Mouse (Mus musculus) midbrain, embryonic 13.5 days (tissue): ENCODE measurements around the gene Tk1. TPM values are rescaled to one million over a fixed set of nuclear protein-coding genes. Genes with fewer than 3 reads are reported as not detected.

ENCODE experiments used
- ATAC-seq: fragments of 200-750 bp; cut with Nextera tagmentation; 2 replicates; pipeline ENCODE4 v1.8.0; 2017; ENCODE audit warnings: mild to moderate bottlenecking, moderate TSS enrichment, moderate library complexity
- H3K27ac ChIP-seq: fragments of 300-500 bp; sonication (generic); 2 replicates; pipeline ENCODE4 v1.5.1; 2015; ENCODE audit warnings: inconsistent platforms, mild to moderate bottlenecking, moderate library complexity
- H3K27me3 ChIP-seq: fragments of 300-500 bp; sonication (generic); 2 replicates; pipeline ENCODE4 v1.6.1; 2015; ENCODE audit warnings: mild to moderate bottlenecking, inconsistent platforms
- H3K36me3 ChIP-seq: fragments of 300-500 bp; sonication (generic); 2 replicates; pipeline ENCODE4 v1.6.1; 2015; ENCODE audit warnings: mild to moderate bottlenecking, inconsistent platforms
- H3K4me1 ChIP-seq: fragments of 300-500 bp; sonication (generic); replicated peaks from 2 replicates; pipeline ENCODE4 v1.6.1; 2015; ENCODE audit warnings: inconsistent platforms
- H3K4me2 ChIP-seq: fragments of 300-500 bp; sonication (generic); replicated peaks from 2 replicates; pipeline ENCODE4 v1.6.1; 2015; ENCODE audit warnings: moderate library complexity, mild to moderate bottlenecking, inconsistent platforms
- H3K4me3 ChIP-seq: fragments of 300-500 bp; sonication (generic); replicated peaks from 2 replicates; pipeline ENCODE4 v1.5.1; 2015; ENCODE audit warnings: mild to moderate bottlenecking, inconsistent platforms
- H3K9ac ChIP-seq: fragments of 300-500 bp; sonication (generic); replicated peaks from 2 replicates; pipeline ENCODE4 v1.6.1; 2015; ENCODE audit warnings: mild to moderate bottlenecking, inconsistent platforms
- H3K9me3 ChIP-seq: fragments of 300-500 bp; sonication (generic); 2 replicates; pipeline ENCODE4 v1.6.1; 2016; ENCODE audit warnings: mild to moderate bottlenecking, inconsistent platforms
- WGBS: fragments of 180-500 bp; shearing (Covaris S2); methylation state at CpG from one replicate; pipeline ENCODE4 v1.1.7; 2015; 5-methylcytosine and 5-hydroxymethylcytosine counted together
- polyA plus RNA-seq: library from polyadenylated mRNA; unstranded; fragments of >200 nt; fragmentation: Nextera tagmentation; extraction: Ambion mirVana; gene quantifications from 2 replicates; pipeline ENCODE4 v1.2.1, GENCODE M21; 2015

The Tk1 gene
- polyA plus RNA-seq, 1 experiment from 2014 or later = 36.2 TPM

DNA sequence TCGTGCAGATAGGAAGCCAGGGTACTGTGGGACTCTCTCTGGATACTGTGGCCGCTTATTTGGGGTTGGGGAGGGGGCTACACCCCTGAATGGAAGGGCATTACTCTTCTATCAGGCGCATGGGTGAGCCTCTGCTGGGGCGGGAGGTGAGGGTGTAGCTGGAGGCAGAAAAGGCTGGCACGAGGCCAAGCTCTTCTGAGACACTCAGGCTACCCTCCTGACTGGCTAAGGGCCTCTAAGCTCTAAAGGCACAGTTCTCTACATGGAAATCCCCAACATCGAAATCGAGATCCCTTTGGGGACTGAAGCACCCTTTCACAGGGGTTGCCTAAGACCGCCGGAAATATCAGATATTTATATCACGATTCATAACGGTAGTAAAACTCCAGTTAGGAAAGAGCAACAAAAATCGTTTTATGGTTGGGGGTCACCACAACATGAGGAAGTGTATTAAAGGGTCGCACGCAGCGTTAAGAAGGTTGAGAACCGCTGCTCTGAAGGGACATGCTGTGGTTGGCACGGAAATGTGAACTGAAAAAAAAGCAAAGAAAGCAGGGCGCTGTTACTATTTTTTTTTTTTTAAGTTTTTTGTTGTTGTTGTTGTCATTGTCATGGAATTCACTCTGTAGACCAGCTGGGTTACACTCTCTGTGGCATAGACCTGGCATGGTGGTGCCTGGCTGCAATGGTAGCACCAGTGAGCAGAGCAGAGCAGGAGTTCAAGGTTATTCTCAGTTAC lies 2.4 kb upstream of the Tk1 start:
- ATAC-seq = no peak
- Histone ChIP-seq H3K4me1 (peaks cover 62% of the 10 kb centered on the region), H3K9ac (0 out of 2 replicates have a peak overlapping the region, but pooled peaks have one; percentile 16), H3K4me3 (no peak overlapping the region), H3K9me3 (no peaks in the 10 kb centered on the region), H3K27ac (peak overlapping the region; percentile 39; the same call in 1 of the 2 replicates), H3K27me3 (no peaks in the 10 kb centered on the region), H3K36me3 (no peaks in the 10 kb centered on the region), H3K4me2 (no peak overlapping the region)
- WGBS = 83% methylated on average over 18 of the region's 18 CpGs

- Histone ChIP-seq H3K4me3 (no peak overlapping the region), H3K4me2 (no peak overlapping the region), H3K9me3 (no peaks in the 10 kb centered on the region), H3K4me1 (peaks cover 59% of the 10 kb centered on the region), H3K9ac (no peak overlapping the region), H3K36me3 (0 out of 2 replicates have a peak, but pooled peaks cover 6% of the 10 kb centered on the region), H3K27ac (no peak overlapping the region), H3K27me3 (no peaks in the 10 kb centered on the region)
- ATAC-seq = no peak
- 81% methylated on average over 3 of the region's 3 CpGs for WGBS
Observed at GRCm38 (mm10) chr11:117827386-117827785, 1.5 kb upstream of the Tk1 start.

- Histone ChIP-seq H3K4me2 (no peak overlapping the region), H3K36me3 (0 out of 2 replicates have a peak, but pooled peaks cover 9% of the 10 kb centered on the region), H3K4me1 (peaks cover 54% of the 10 kb centered on the region), H3K9ac (no peak overlapping the region), H3K27me3 (no peaks in the 10 kb centered on the region), H3K4me3 (no peak overlapping the region), H3K27ac (no peak overlapping the region), H3K9me3 (no peaks in the 10 kb centered on the region)
- 77% methylated on average over 8 of the region's 8 CpGs for WGBS
- ATAC-seq = no peak
Observed at GRCm38 (mm10) chr11:117826916-117827315, 1.0 kb upstream of the Tk1 start.

GRCm38 (mm10) chr11:117826164-117826563 lies 272 bp upstream of the Tk1 start:
- no peaks in the 10 kb centered on the region for H3K27me3 ChIP-seq
- peak overlapping the region; percentile 71 for H3K9ac ChIP-seq
- H3K4me1 ChIP-seq = peaks cover 51% of the 10 kb centered on the region
- no peak for ATAC-seq
- peak overlapping the region; percentile 74 for H3K27ac ChIP-seq
- H3K4me3 ChIP-seq = peak overlapping the region; percentile 47
- 0 out of 2 replicates have a peak, but pooled peaks cover 13% of the 10 kb centered on the region for H3K36me3 ChIP-seq
- H3K9me3 ChIP-seq = no peaks in the 10 kb centered on the region
- 13% methylated on average over 5 of the region's 5 CpGs for whole genome bisulfite sequencing
- H3K4me2 ChIP-seq = peak overlapping the region; percentile 84

- Histone ChIP-seq H3K27ac (no peak overlapping the region), H3K4me1 (peaks cover 51% of the 10 kb centered on the region)
- peak; percentile 84 for ATAC-seq
Observed at GRCm38 (mm10) chr11:117824060-117824969, 1.6 kb downstream of the Tk1 start.

DNA sequence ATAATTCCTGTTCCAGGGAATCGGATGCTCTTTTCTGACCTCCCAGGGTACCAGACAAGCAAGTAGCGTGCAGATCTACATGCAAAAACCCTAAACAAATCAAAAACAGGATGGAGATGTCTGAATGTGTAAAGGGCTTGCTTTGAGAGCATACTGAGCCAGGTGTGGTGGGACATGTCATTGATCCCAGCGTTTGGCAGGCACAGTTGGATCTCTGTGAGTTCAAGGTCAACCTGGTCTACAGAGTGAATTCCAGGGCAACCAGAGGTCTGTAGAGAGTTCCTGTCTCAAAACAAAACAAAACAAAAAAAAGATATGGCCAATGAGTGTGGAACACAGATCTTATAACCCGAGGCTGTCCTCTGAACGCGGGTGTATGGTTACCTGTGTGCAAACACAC lies 2.5 kb downstream of the Tk1 start:
- Histone ChIP-seq H3K27me3 (no peaks in the 10 kb centered on the region), H3K9ac (no peak overlapping the region), H3K4me2 (no peak overlapping the region), H3K36me3 (0 out of 2 replicates have a peak, but pooled peaks cover 16% of the 10 kb centered on the region), H3K4me1 (peaks cover 46% of the 10 kb centered on the region), H3K4me3 (no peak overlapping the region), H3K27ac (no peak overlapping the region), H3K9me3 (no peaks in the 10 kb centered on the region)
- ATAC-seq = no peak
- 92% methylated on average over 6 of the region's 6 CpGs for WGBS

More at GRCm38 (mm10) chr11:117824060-117824969, 1.6 kb downstream of the Tk1 start:
- peak overlapping the region; percentile 17; the same call in 1 of the 2 replicates for H3K9ac ChIP-seq
- no peaks in the 10 kb centered on the region for H3K9me3 ChIP-seq
- H3K36me3 ChIP-seq = 0 out of 2 replicates have a peak, but pooled peaks cover 13% of the 10 kb centered on the region
- WGBS = 24% methylated on average over 23 of the region's 23 CpGs
- H3K4me2 ChIP-seq = peak overlapping the region; percentile 84
- no peaks in the 10 kb centered on the region for H3K27me3 ChIP-seq
- peak overlapping the region; percentile 47 for H3K4me3 ChIP-seq

- Histone ChIP-seq H3K4me2 (no peak overlapping the region), H3K4me1 (peaks cover 40% of the 10 kb centered on the region), H3K36me3 (0 out of 2 replicates have a peak, but pooled peaks cover 21% of the 10 kb centered on the region), H3K9me3 (no peaks in the 10 kb centered on the region), H3K27me3 (no peaks in the 10 kb centered on the region), H3K4me3 (no peak overlapping the region), H3K9ac (0 out of 2 replicates have a peak overlapping the region, but pooled peaks have one; percentile 16), H3K27ac (no peak overlapping the region)
- ATAC-seq = no peak
- WGBS = 88% methylated on average over 7 of the region's 7 CpGs
Observed at GRCm38 (mm10) chr11:117822728-117823241, 3.1 kb downstream of the Tk1 start.

GRCm38 (mm10) chr11:117821868-117822267 lies 4.0 kb downstream of the Tk1 start:
- no peaks in the 10 kb centered on the region for H3K27me3 ChIP-seq
- H3K27ac ChIP-seq = no peak overlapping the region; the same call in 1 of the 2 replicates
- H3K9ac ChIP-seq = no peak overlapping the region
- 88% methylated on average over 9 of the region's 9 CpGs for WGBS
- peaks cover 33% of the 10 kb centered on the region for H3K4me1 ChIP-seq
- no peak for ATAC-seq
- H3K9me3 ChIP-seq = no peaks in the 10 kb centered on the region
- H3K4me2 ChIP-seq = no peak overlapping the region
- H3K36me3 ChIP-seq = peaks cover 24% of the 10 kb centered on the region; the same call in 1 of the 2 replicates
- H3K4me3 ChIP-seq = no peak overlapping the region

GRCm38 (mm10) chr11:117820173-117820572 lies 5.7 kb downstream of the Tk1 start:
- H3K4me3 ChIP-seq = no peak overlapping the region
- 94% methylated on average over 7 of the region's 7 CpGs for WGBS
- peaks cover 35% of the 10 kb centered on the region for H3K36me3 ChIP-seq
- H3K4me2 ChIP-seq = no peak overlapping the region
- H3K9ac ChIP-seq = no peak overlapping the region
- peaks cover 16% of the 10 kb centered on the region for H3K4me1 ChIP-seq
- no peaks in the 10 kb centered on the region for H3K9me3 ChIP-seq
- no peak for ATAC-seq
- H3K27me3 ChIP-seq = no peaks in the 10 kb centered on the region
- H3K27ac ChIP-seq = no peak overlapping the region

- Histone ChIP-seq H3K36me3 (peaks cover 36% of the 10 kb centered on the region), H3K9me3 (no peaks in the 10 kb centered on the region), H3K4me1 (peaks cover 7% of the 10 kb centered on the region), H3K4me2 (no peak overlapping the region), H3K4me3 (no peak overlapping the region), H3K9ac (no peak overlapping the region), H3K27me3 (no peaks in the 10 kb centered on the region), H3K27ac (no peak overlapping the region)
- no peak for ATAC-seq
- WGBS = 64% methylated on average over 8 of the region's 8 CpGs
Observed at GRCm38 (mm10) chr11:117819095-117819494, 6.8 kb downstream of the Tk1 start.

- no peak overlapping the region for H3K9ac ChIP-seq
- ATAC-seq = no peak
- no peaks in the 10 kb centered on the region for H3K27me3 ChIP-seq
- H3K36me3 ChIP-seq = peaks cover 35% of the 10 kb centered on the region
- peaks cover 4% of the 10 kb centered on the region for H3K4me1 ChIP-seq
- no peak overlapping the region for H3K27ac ChIP-seq
- no peak overlapping the region for H3K4me3 ChIP-seq
- H3K4me2 ChIP-seq = no peak overlapping the region
- no peaks in the 10 kb centered on the region for H3K9me3 ChIP-seq
- 90% methylated on average over 12 of the region's 13 CpGs for WGBS
Observed at GRCm38 (mm10) chr11:117816389-117816996, 9.4 kb downstream of the Tk1 start.
